Mouse (Mus musculus): ENCODE measurements around the gene Ghdc. TPM values are rescaled to one million over a fixed set of nuclear protein-coding genes. Genes with fewer than 3 reads are reported as not detected.

Gene Ghdc
- polyA plus RNA-seq, 2 experiments = 3.7 to 12.1 TPM

DNA sequence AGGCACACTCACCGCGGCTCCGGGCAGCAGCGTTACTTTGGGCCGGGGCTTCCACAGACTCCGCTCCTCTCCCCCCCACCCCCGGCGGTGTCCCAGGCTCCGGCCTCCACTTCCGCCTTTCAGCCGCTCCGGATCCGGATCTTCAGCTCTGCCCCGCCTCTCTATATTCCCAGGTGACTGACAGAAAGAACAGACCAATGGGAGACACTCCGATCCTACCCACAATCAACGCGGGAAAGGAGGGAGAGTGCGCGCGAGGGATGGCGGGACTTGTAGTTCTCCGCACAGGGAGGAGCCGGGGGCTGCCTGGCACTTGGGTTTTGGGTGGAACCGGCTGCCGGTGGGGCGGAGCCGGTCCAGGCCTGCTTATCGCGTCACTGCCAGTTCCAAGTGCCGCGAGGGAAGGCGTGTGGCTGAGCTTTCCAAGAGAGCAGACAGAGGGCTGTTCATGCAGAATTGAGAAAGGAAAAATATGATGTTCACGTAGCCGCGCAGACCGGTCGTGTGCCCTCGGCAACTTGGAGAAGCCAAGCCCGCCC, 32.6 kb downstream of the Ghdc start, which contains the start of gene Rab5c:
Rab5c (minus strand) TSS at position 150 of the 539 bp plus-strand sequence.
- peak within 1 kb of the TSS; percentile 82 for H3K4me2 ChIP-seq (replicated peaks; ENCODE audit: low read depth, low read length, severe bottlenecking)
- no peaks in the 10 kb centered on the region for H3K9me3 ChIP-seq (ENCODE audit: control insufficient read depth, low read length)
- DNase-seq (ENCODE audit: low spot score) (peak; percentile 99), ATAC-seq (ENCODE audit: low FRiP score, low read depth) (peak; percentile 100)
- TF ChIP-seq POLR2A (IDR thresholded peaks at IDR 0.05; ENCODE audit: borderline replicate concordance, extremely low read depth, insufficient read depth, insufficient read length) = 0 out of 2 replicates have a peak, but pooled peaks have one; percentile 24
- WGBS = under 1% methylated on average over 33 of the region's 39 CpGs
- H3K4me3 ChIP-seq (replicated peaks; ENCODE audit: low read length) = peak within 1 kb of the TSS; percentile 95
- peak within 1 kb of the TSS; percentile 93 for H3K9ac ChIP-seq (ENCODE audit: low read depth, low read length, severe bottlenecking)
- H3K4me1 ChIP-seq (ENCODE audit: control insufficient read depth, insufficient read depth, low read length) = peaks cover 7% of the 10 kb centered on the region; the same call in 1 of the 2 replicates
- H3K36me3 ChIP-seq (ENCODE audit: control insufficient read depth, insufficient read depth, low read length) = peaks cover 8% of the 10 kb centered on the region
- H3K27me3 ChIP-seq (ENCODE audit: control insufficient read depth, insufficient read depth, low read length) = no peaks in the 10 kb centered on the region
- peak within 1 kb of the TSS; percentile 14; the same call in 1 of the 2 replicates for H3K27ac ChIP-seq (replicated peaks; ENCODE audit: low read depth, low read length)

DNA sequence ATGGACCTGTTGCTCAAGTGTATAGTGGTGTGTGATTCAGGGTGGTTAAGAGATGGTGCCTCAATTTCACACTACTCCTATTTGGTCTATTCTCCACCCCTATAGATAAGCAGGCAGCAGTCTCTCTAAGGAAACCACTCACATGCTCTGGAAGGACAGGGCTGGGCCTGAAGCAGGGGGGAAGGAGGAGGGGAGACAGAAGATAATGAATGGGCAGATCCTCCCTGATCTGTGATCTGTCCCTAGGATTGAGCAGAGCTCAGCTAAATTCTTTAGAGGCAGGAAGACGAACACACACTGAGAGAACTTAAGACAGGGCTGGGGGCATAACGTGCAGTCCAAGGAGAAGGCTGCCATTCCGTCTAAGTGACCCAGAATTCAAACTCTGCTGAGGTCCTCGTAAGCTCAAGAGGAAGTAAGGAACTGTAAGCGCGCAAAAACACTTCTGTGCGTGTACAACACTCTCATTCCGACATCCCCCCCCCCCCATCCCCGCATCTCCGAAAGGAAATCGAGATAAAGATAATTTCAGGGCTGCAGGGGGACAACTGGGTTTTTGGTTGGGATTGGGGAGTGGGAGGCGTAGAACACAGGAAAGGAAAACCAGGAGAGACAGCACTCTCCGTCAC, 33.5 kb downstream of the Ghdc start:
- H3K27ac ChIP-seq (replicated peaks; ENCODE audit: low read depth, low read length) = no peak overlapping the region; the same call in 1 of the 2 replicates
- no peaks in the 10 kb centered on the region for H3K27me3 ChIP-seq (ENCODE audit: control insufficient read depth, insufficient read depth, low read length)
- H3K9me3 ChIP-seq (ENCODE audit: control insufficient read depth, low read length) = no peaks in the 10 kb centered on the region
- peaks cover 8% of the 10 kb centered on the region for H3K36me3 ChIP-seq (ENCODE audit: control insufficient read depth, insufficient read depth, low read length)
- H3K4me3 ChIP-seq (replicated peaks; ENCODE audit: low read length) = peak overlapping the region; percentile 95
- H3K9ac ChIP-seq (ENCODE audit: low read depth, low read length, severe bottlenecking) = peak overlapping the region; percentile 93
- DNase-seq (ENCODE audit: low spot score) = no peak
- H3K4me2 ChIP-seq (replicated peaks; ENCODE audit: low read depth, low read length, severe bottlenecking) = peak overlapping the region; percentile 82
- 4% methylated on average over 13 of the region's 13 CpGs for WGBS
- no peak for ATAC-seq (ENCODE audit: low FRiP score, low read depth)
- TF ChIP-seq POLR2A (IDR thresholded peaks at IDR 0.05; ENCODE audit: borderline replicate concordance, extremely low read depth, insufficient read depth, insufficient read length) = no peak
- peaks cover 7% of the 10 kb centered on the region; the same call in 1 of the 2 replicates for H3K4me1 ChIP-seq (ENCODE audit: control insufficient read depth, insufficient read depth, low read length)

DNA sequence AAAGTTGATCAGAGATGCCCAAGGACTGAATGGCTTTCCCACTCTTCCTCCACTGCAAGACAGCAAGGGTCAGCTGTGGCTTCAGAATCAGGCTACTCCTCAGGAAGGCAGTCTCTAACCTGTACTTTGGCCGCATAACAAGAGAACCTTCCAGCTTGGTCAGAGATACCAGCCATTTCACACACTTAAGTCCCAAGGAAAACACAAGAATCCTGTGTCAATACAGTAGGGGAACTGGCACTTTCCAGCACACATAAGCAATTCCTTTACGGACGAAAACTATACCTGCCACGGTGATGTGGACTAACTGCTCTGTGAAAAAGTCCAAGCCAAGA, 34.0 kb downstream of the Ghdc start:
- Histone ChIP-seq H3K36me3 (ENCODE audit: control insufficient read depth, insufficient read depth, low read length) (peaks cover 8% of the 10 kb centered on the region), H3K9me3 (ENCODE audit: control insufficient read depth, low read length) (no peaks in the 10 kb centered on the region), H3K9ac (ENCODE audit: low read depth, low read length, severe bottlenecking) (peak overlapping the region; percentile 93), H3K27ac (replicated peaks; ENCODE audit: low read depth, low read length) (no peak overlapping the region), H3K27me3 (ENCODE audit: control insufficient read depth, insufficient read depth, low read length) (no peaks in the 10 kb centered on the region), H3K4me2 (replicated peaks; ENCODE audit: low read depth, low read length, severe bottlenecking) (peak overlapping the region; percentile 82), H3K4me1 (ENCODE audit: control insufficient read depth, insufficient read depth, low read length) (peaks cover 7% of the 10 kb centered on the region; the same call in 1 of the 2 replicates), H3K4me3 (replicated peaks; ENCODE audit: low read length) (peak overlapping the region; percentile 95)
- no peak for TF ChIP-seq POLR2A (IDR thresholded peaks at IDR 0.05; ENCODE audit: borderline replicate concordance, extremely low read depth, insufficient read depth, insufficient read length)
- no peak for ATAC-seq (ENCODE audit: low FRiP score, low read depth)
- DNase-seq (ENCODE audit: low spot score) = no peak
- WGBS = 84% methylated on average over 4 of the region's 4 CpGs

DNA sequence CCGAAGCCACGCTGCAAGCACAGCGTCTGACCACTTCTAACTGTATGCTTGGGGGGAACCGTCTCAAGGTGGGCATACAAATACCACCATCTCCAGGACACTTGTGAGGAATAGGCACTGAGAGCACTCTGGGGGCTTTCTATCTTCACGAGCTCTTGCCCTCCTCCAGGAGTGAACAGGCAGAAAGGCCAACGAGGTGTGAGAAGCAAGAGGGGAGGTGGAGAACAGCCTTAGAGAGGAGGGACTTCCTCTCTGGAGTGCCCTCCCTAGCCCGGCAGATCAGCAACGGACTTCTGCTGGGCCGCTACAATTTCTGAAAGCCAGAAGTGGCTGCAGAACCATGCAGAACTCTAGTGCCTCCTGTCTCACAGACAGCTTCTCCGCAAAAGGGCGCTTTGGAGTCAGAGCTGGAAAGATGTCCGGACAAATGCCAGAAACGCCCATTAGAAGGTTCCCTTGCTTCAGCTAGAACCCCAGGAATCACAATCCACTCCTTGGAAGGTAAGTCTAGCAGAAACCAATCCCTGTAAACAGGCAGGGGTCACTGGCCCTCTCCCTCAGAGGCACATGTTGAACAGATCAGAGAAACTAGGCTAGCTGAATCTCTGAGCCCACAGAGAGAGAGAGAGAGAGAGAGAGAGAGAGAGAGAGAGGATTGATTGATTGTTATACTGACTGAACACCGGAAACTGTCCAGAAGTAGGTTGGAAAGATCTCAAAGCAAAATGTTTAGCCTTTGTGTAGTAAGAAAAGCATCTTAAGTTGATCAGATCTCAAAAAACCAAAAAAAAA, 34.6 kb downstream of the Ghdc start:
- peak overlapping the region; percentile 82; the same call in 1 of the 2 replicates for H3K4me2 ChIP-seq (replicated peaks; ENCODE audit: low read depth, low read length, severe bottlenecking)
- H3K4me1 ChIP-seq (ENCODE audit: control insufficient read depth, insufficient read depth, low read length) = peaks cover 7% of the 10 kb centered on the region; the same call in 1 of the 2 replicates
- no peak overlapping the region for H3K4me3 ChIP-seq (replicated peaks; ENCODE audit: low read length)
- no peak for DNase-seq (ENCODE audit: low spot score)
- H3K27ac ChIP-seq (replicated peaks; ENCODE audit: low read depth, low read length) = no peak overlapping the region
- H3K27me3 ChIP-seq (ENCODE audit: control insufficient read depth, insufficient read depth, low read length) = no peaks in the 10 kb centered on the region
- TF ChIP-seq POLR2A (IDR thresholded peaks at IDR 0.05; ENCODE audit: borderline replicate concordance, extremely low read depth, insufficient read depth, insufficient read length) = no peak
- peaks cover 8% of the 10 kb centered on the region for H3K36me3 ChIP-seq (ENCODE audit: control insufficient read depth, insufficient read depth, low read length)
- H3K9me3 ChIP-seq (ENCODE audit: control insufficient read depth, low read length) = no peaks in the 10 kb centered on the region
- WGBS = 78% methylated on average over 14 of the region's 14 CpGs
- peak overlapping the region; percentile 16; the same call in 1 of the 2 replicates for H3K9ac ChIP-seq (ENCODE audit: low read depth, low read length, severe bottlenecking)
- ATAC-seq (ENCODE audit: low FRiP score, low read depth) = no peak

DNA sequence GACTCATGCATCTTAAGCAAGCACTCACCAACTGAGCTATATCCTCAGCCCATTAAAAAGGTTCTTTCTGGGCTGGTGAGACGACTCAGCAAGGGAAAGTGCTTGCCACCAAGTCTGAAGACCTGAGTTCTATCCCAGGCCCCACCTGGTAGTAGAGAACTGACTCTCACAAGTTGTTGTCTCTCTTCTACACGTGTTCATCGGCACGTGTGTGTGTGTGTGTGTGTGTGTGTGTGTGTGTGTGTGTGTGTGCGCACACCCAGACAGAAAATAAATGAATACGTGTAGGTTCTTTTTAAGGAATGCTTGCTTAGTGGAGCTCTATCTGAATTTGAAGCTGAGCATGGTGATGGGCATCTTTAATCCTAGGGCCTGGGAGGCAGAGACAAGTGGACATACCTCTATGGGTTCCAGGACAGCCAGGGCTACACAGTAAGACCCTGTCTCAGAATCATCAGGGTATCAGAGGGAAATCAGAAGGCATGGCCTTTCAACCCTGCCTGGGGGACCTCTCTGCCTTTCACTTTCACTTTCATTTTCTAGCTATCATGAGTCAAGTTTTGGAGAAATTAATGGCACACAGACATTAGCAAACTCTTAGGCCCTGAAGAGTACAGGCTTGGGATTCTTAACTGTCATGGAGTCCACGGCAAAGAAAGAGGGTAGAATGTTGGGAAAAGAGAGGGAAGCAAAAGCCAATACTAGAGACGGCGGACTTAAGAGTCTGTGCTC, 35.5 kb downstream of the Ghdc start:
- H3K27me3 ChIP-seq (ENCODE audit: control insufficient read depth, insufficient read depth, low read length) = no peaks in the 10 kb centered on the region
- no peak overlapping the region for H3K4me2 ChIP-seq (replicated peaks; ENCODE audit: low read depth, low read length, severe bottlenecking)
- H3K9ac ChIP-seq (ENCODE audit: low read depth, low read length, severe bottlenecking) = no peak overlapping the region
- H3K4me1 ChIP-seq (ENCODE audit: control insufficient read depth, insufficient read depth, low read length) = peaks cover 7% of the 10 kb centered on the region; the same call in 1 of the 2 replicates
- no peak overlapping the region for H3K27ac ChIP-seq (replicated peaks; ENCODE audit: low read depth, low read length)
- WGBS = 90% methylated on average over 9 of the region's 9 CpGs
- ATAC-seq (ENCODE audit: low FRiP score, low read depth) (no peak), DNase-seq (ENCODE audit: low spot score) (no peak)
- peaks cover 8% of the 10 kb centered on the region for H3K36me3 ChIP-seq (ENCODE audit: control insufficient read depth, insufficient read depth, low read length)
- H3K4me3 ChIP-seq (replicated peaks; ENCODE audit: low read length) = no peak overlapping the region
- TF ChIP-seq POLR2A (IDR thresholded peaks at IDR 0.05; ENCODE audit: borderline replicate concordance, extremely low read depth, insufficient read depth, insufficient read length) = no peak
- H3K9me3 ChIP-seq (ENCODE audit: control insufficient read depth, low read length) = no peaks in the 10 kb centered on the region

Measured in limb, embryonic 14.5 days (tissue).